Mouse (Mus musculus) myocyte (in vitro differentiated cells): ENCODE results near the gene Stn1. TPM values are rescaled to one million over a fixed set of nuclear protein-coding genes. Genes with fewer than 3 reads are reported as not detected.
A peak's percentile ranks its signal among the peaks of the same experiment; 100 is the strongest.

ENCODE experiments used
- H3K27me3 ChIP-seq: one replicate; pipeline ENCODE4 v1.6.1; 2011; ENCODE audit not compliant: control insufficient read depth, insufficient read depth, insufficient read length
- H3K36me3 ChIP-seq: one replicate; pipeline ENCODE4 v1.6.1; 2011; ENCODE audit not compliant: control insufficient read depth, insufficient read depth
- H3K4me2 ChIP-seq: one replicate; pipeline ENCODE4 v1.6.1; 2011; ENCODE audit warnings: low read depth, control low read depth
- H3K4me3 ChIP-seq: one replicate; pipeline ENCODE4 v1.5.1; 2011; ENCODE audit warnings: mild to moderate bottlenecking, control low read depth, moderate library complexity
- H3K79me2 ChIP-seq: one replicate; pipeline ENCODE4 v1.6.1; 2011; ENCODE audit not compliant: control insufficient read depth, insufficient read depth
- H3ac ChIP-seq: one replicate; pipeline ENCODE4 v1.6.1; 2011; ENCODE audit not compliant: control insufficient read depth, insufficient read length
- CEBPB ChIP-seq: IDR thresholded peaks from 2 replicates; pipeline ENCODE4 v1.6.1; 2011; ENCODE audit warnings: mild to moderate bottlenecking, moderate library complexity; ENCODE audit not compliant: poor library complexity, insufficient read depth, severe bottlenecking
- E2F4 ChIP-seq: IDR thresholded peaks from one replicate; pipeline ENCODE4 v1.6.1; 2011; ENCODE audit warnings: mild to moderate bottlenecking, control low read depth, moderate library complexity; ENCODE audit not compliant: insufficient read depth
- MAX ChIP-seq: IDR thresholded peaks from one replicate; pipeline ENCODE4 v1.6.1; 2011; ENCODE audit warnings: low read depth, mild to moderate bottlenecking, control low read depth
- MYOD1 ChIP-seq, 3 experiments: IDR thresholded peaks; one replicate each; pipeline ENCODE4 v1.6.1; 2011; ENCODE audit warnings: control low read depth in 2 of 3, low read depth in 2 of 3, mild to moderate bottlenecking in 2 of 3, moderate library complexity in 1 of 3; ENCODE audit not compliant: insufficient read length in 2 of 3, control insufficient read depth in 1 of 3
- MYOG ChIP-seq, 3 experiments: IDR thresholded peaks; one replicate each; pipeline ENCODE4 v1.6.1; 2011; ENCODE audit warnings: control low read depth in 2 of 3, low read depth in 2 of 3, mild to moderate bottlenecking in 2 of 3; ENCODE audit not compliant: insufficient read length in 2 of 3, control insufficient read depth in 1 of 3, insufficient read depth in 1 of 3
- POLR2A ChIP-seq: IDR thresholded peaks from one replicate; pipeline ENCODE4 v1.6.1; 2011; ENCODE audit warnings: low read depth, mild to moderate bottlenecking, control low read depth, moderate library complexity; ENCODE audit not compliant: insufficient read length
- POLR2AphosphoS2 ChIP-seq: IDR thresholded peaks from one replicate; pipeline ENCODE4 v1.6.1; 2011; ENCODE audit warnings: low read depth, control low read depth; ENCODE audit not compliant: insufficient read length
- REST ChIP-seq: IDR thresholded peaks from one replicate; pipeline ENCODE4 v1.6.1; 2011; ENCODE audit warnings: mild to moderate bottlenecking, control low read depth, moderate library complexity; ENCODE audit not compliant: insufficient read depth, insufficient read length
- SRF ChIP-seq: IDR thresholded peaks from one replicate; pipeline ENCODE4 v1.6.1; 2011; ENCODE audit warnings: low read depth; ENCODE audit not compliant: control insufficient read depth, insufficient read length
- TCF12 ChIP-seq: IDR thresholded peaks from one replicate; pipeline ENCODE4 v1.6.1; 2011; ENCODE audit warnings: mild to moderate bottlenecking, control low read depth; ENCODE audit not compliant: poor library complexity, insufficient read depth, severe bottlenecking
- TCF3 ChIP-seq: IDR thresholded peaks from one replicate; pipeline ENCODE4 v1.6.1; 2011; ENCODE audit warnings: low read depth, control low read depth; ENCODE audit not compliant: insufficient read length
- USF1 ChIP-seq: IDR thresholded peaks from one replicate; pipeline ENCODE4 v1.6.1; 2011; ENCODE audit warnings: low read depth, mild to moderate bottlenecking, control low read depth, moderate library complexity
- polyA plus RNA-seq: library from polyadenylated mRNA; unstranded; fragments of >200 nt; fragmentation: generic; extraction: Trizol; gene quantifications from one replicate; pipeline ENCODE4 v1.2.1, GENCODE M21; 2012; ENCODE audit warnings: missing spikeins

Gene Stn1
- polyA plus RNA-seq, 1 experiment: 43.9 TPM

DNA sequence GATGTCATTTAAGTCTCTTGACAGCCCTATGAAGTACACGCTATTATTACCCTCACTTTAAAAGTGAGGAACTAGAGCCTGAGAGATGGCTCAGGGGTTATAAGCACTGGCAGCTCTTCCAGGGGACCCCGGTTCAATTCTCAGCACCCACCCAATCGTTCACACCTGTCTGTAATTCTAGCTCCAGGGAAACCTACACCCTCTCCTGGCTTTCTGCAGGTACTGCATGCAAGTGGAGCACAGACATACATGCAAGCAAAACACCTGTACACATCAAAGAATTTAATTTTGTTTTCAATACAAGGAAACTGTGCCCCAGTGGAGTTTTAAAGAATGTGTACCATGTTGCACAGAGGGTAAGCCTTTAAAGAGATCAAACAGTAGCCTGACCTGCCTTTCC, 75.5 kb downstream of the Stn1 start:
- no peak for TF ChIP-seq TCF3
- no peak for TF ChIP-seq TCF12
- no peak for TF ChIP-seq POLR2AphosphoS2
- no peak for TF ChIP-seq MAX
- TF ChIP-seq CEBPB: no peak
- TF ChIP-seq E2F4: no peak
- no peak for TF ChIP-seq MYOD1 (IDR thresholded peaks at IDR 0.05; ENCODE audit: control insufficient read depth in 1 of 3, insufficient read length in 2 of 3, low read depth in 2 of 3)
- TF ChIP-seq POLR2A: no peak
- TF ChIP-seq SRF: no peak
- TF ChIP-seq USF1: no peak
- TF ChIP-seq REST: no peak
- TF ChIP-seq MYOG (IDR thresholded peaks at IDR 0.05; ENCODE audit: control insufficient read depth in 1 of 3, insufficient read depth in 1 of 3, insufficient read length in 2 of 3, low read depth in 2 of 3): no peak
- peaks cover 46% of the 10 kb centered on the region for H3K79me2 ChIP-seq
- peak overlapping the region; percentile 98 for H3K4me2 ChIP-seq
- no peak overlapping the region for H3ac ChIP-seq
- H3K4me3 ChIP-seq: peak overlapping the region; percentile 98
- H3K27me3 ChIP-seq: no peaks in the 10 kb centered on the region
- no peaks in the 10 kb centered on the region for H3K36me3 ChIP-seq

- Histone ChIP-seq H3ac (no peak overlapping the region), H3K27me3 (no peaks in the 10 kb centered on the region), H3K4me2 (peak overlapping the region; percentile 98), H3K79me2 (peaks cover 50% of the 10 kb centered on the region), H3K4me3 (peak overlapping the region; percentile 98), H3K36me3 (no peaks in the 10 kb centered on the region)
- TF ChIP-seq SRF (no peak), MYOD1 (IDR thresholded peaks at IDR 0.05; ENCODE audit: control insufficient read depth in 1 of 3, insufficient read length in 2 of 3, low read depth in 2 of 3) (no peak), MAX (no peak), REST (no peak), USF1 (no peak), TCF3 (no peak), CEBPB (no peak), MYOG (IDR thresholded peaks at IDR 0.05; ENCODE audit: control insufficient read depth in 1 of 3, insufficient read depth in 1 of 3, insufficient read length in 2 of 3, low read depth in 2 of 3) (no peak), POLR2A (no peak), POLR2AphosphoS2 (no peak), TCF12 (no peak), E2F4 (no peak)
Observed at GRCm38 (mm10) chr19:47461386-47461785, 75.9 kb downstream of the Stn1 start.

DNA sequence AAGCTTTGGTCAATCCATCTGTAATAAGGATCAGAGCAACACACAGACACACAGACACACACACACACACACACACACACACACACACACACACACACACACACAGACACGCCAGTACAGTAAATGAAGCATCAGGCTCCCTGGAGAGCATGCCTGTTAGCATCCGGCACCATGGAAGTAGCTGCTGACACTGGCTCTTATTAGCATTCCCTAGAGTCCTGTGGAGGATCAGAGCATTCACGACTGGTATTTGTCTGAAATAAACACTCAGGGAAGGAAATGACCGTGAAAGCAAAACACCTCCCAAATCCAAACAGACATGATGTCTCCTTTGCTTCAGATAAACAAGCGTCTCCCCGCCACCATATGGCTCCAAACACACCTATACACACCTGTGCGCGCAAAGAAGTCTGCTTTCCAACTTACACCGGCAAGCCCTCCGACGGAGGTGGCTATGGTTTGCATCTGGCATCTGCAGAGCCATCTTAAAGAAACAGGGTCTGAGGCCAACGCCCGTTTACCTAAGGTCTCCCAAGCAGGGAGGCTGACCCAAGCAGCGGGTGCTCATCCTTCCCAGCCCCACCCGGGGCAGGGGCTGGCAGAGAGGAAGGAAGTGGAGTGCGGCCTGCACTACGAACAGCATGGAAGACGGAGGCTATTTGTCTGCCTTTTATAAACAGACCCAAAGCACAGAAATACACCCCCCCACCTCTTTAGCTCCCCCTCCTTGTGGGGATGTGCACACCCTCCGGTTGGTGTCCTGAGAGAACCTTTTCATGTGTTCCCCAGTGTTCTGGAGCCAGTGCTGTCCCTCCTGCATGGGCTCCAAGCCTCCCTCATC, 77.0 kb downstream of the Stn1 start:
- H3K79me2 ChIP-seq: peaks cover 60% of the 10 kb centered on the region
- no peaks in the 10 kb centered on the region for H3K36me3 ChIP-seq
- peak overlapping the region; percentile 12 for H3K4me3 ChIP-seq
- TF ChIP-seq REST (no peak), MYOD1 (IDR thresholded peaks at IDR 0.05; ENCODE audit: control insufficient read depth in 1 of 3, insufficient read length in 2 of 3, low read depth in 2 of 3) (no peak), MAX (no peak), E2F4 (no peak), USF1 (no peak), MYOG (IDR thresholded peaks at IDR 0.05; ENCODE audit: control insufficient read depth in 1 of 3, insufficient read depth in 1 of 3, insufficient read length in 2 of 3, low read depth in 2 of 3) (no peak), TCF12 (no peak), POLR2AphosphoS2 (no peak), POLR2A (no peak)
- H3K4me2 ChIP-seq: peak overlapping the region; percentile 98
- no peaks in the 10 kb centered on the region for H3K27me3 ChIP-seq
- peak overlapping the region; percentile 15 for H3ac ChIP-seq

- H3K4me2 ChIP-seq: peak overlapping the region; percentile 98
- peak overlapping the region; percentile 12 for H3K4me3 ChIP-seq
- H3ac ChIP-seq: peak overlapping the region; percentile 15
- no peaks in the 10 kb centered on the region for H3K36me3 ChIP-seq
- no peaks in the 10 kb centered on the region for H3K27me3 ChIP-seq
- TF ChIP-seq MAX: no peak
- peak; percentile 23 for TF ChIP-seq POLR2AphosphoS2
- peak in 2 of 3 experiments; percentile 63 to 88 for TF ChIP-seq MYOD1 (IDR thresholded peaks at IDR 0.05; ENCODE audit: control insufficient read depth in 1 of 3, insufficient read length in 2 of 3, low read depth in 2 of 3)
- TF ChIP-seq MYOG (IDR thresholded peaks at IDR 0.05; ENCODE audit: control insufficient read depth in 1 of 3, insufficient read depth in 1 of 3, insufficient read length in 2 of 3, low read depth in 2 of 3): peak; percentile 52 to 89 (median 65)
- no peak for TF ChIP-seq SRF
- H3K79me2 ChIP-seq: peaks cover 71% of the 10 kb centered on the region
Observed at GRCm38 (mm10) chr19:47459214-47459613, 78.1 kb downstream of the Stn1 start.
